Mouse (Mus musculus): ENCODE data around the gene Erich3.
"Not testable (repeated sequence)": the region's sequence is repeated elsewhere in the genome, so short reads cannot be mapped to it uniquely, and the experiment has no call there.

GRCm38 (mm10) chr3:154631281-154631680 is 32.4 kb upstream of the Erich3 start:
- TF ChIP-seq CTCF, POLR2A (IDR thresholded peaks at IDR 0.05; ENCODE audit: extremely low read depth, insufficient read depth, low read length): not testable (repeated sequence)
